Comparison of ENCODE assay signal across 8 mouse cellular contexts in the genomic region with DNA sequence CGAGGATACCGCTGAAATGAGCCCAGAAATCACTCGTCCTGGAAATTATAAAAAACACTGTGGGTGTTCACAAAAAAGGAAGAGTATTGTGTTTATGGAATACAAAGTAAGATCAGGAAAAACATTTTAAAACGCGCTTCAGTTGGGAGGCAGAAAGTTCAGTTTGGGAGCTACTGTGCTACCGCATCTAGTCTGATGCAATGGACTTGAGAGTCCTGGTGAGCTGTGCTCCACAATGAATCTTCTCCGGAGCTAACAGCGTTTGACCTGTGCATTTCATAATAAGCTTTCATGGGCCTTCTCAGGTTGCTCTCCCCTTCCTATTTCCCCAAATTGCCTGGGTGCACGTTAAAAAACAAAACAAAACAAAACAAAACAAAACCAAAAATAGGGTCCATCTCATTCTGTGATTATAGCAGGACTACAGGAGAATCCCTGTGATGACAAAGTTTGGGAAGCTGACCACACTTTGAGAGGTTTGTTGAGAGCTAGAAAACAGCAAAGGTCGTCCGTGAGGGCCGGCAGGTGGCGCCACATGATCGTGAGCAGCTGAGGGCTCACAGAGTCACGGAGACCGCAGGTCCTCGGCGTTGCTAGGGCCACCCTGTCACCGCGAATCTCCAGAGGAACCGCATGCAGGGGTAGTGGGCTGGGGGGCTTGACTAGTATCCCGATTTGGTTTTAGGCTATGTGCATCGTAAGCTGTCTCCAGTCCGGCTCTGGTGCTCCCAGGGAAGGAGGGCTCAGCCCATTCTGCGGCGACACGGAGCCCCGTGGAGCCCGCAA. TPM values are rescaled to one million over a fixed set of nuclear protein-coding genes. Genes with fewer than 3 reads are reported as not detected.
A peak's percentile ranks its signal among the peaks of the same experiment; 100 is the strongest.
DNase-seq lines count a peak whose midpoint lies in the region; ATAC-seq and TF ChIP-seq lines count a peak whose summit lies in the region.

No protein-coding gene starts in this region.

- no peaks in the 10 kb centered on the region for H3K9me3 ChIP-seq in embryonic facial prominence, embryonic 11.5 days (replicated peaks; ENCODE audit: control insufficient read depth, low read length)
- no peaks in the 10 kb centered on the region for H3K9me3 ChIP-seq in limb, embryonic 14.5 days (ENCODE audit: control insufficient read depth, low read length)
- H3K9me3 ChIP-seq in midbrain, embryonic 16.5 days (replicated peaks; ENCODE audit: control insufficient read depth, low read length, poor library complexity, severe bottlenecking), result no peaks in the 10 kb centered on the region

- H3K27me3 ChIP-seq in embryonic facial prominence, embryonic 11.5 days (ENCODE audit: control insufficient read depth, insufficient read depth, low read length), result peaks cover 2% of the 10 kb centered on the region; the same call in 1 of the 2 replicates
- H3K27me3 ChIP-seq in limb, embryonic 14.5 days (ENCODE audit: control insufficient read depth, insufficient read depth, low read length), result peaks cover 31% of the 10 kb centered on the region
- H3K27me3 ChIP-seq in midbrain, embryonic 16.5 days (ENCODE audit: control insufficient read depth, insufficient read depth, low read depth, low read length), result peaks cover 2% of the 10 kb centered on the region; the same call in 1 of the 2 replicates
- peaks cover 8% of the 10 kb centered on the region for H3K27me3 ChIP-seq in spleen, adult 2 months (ENCODE audit: control insufficient read depth, insufficient read depth, low read length)

- H3K36me3 ChIP-seq in embryonic facial prominence, embryonic 11.5 days (replicated peaks; ENCODE audit: control insufficient read depth, insufficient read depth, low read depth, low read length), result no peaks in the 10 kb centered on the region
- H3K36me3 ChIP-seq in limb, embryonic 14.5 days (ENCODE audit: control insufficient read depth, insufficient read depth, low read length), result no peaks in the 10 kb centered on the region
- H3K36me3 ChIP-seq in midbrain, embryonic 16.5 days (ENCODE audit: control insufficient read depth, insufficient read depth, low read length), result no peaks in the 10 kb centered on the region
- no peaks in the 10 kb centered on the region for H3K36me3 ChIP-seq in spleen, adult 2 months (ENCODE audit: control insufficient read depth, insufficient read depth, low read length)

- 18% methylated on average over 29 of the region's 29 CpGs for WGBS in embryonic facial prominence, embryonic 11.5 days
- WGBS in limb, embryonic 14.5 days, result 17% methylated on average over 29 of the region's 29 CpGs
- WGBS in midbrain, embryonic 16.5 days, result 20% methylated on average over 29 of the region's 29 CpGs
- 20% methylated on average over 29 of the region's 29 CpGs for WGBS in spleen, adult 2 months

- no peaks in the 10 kb centered on the region for H3K4me1 ChIP-seq in embryonic facial prominence, embryonic 11.5 days (ENCODE audit: control insufficient read depth, insufficient read depth, low read length)
- H3K4me1 ChIP-seq in limb, embryonic 14.5 days (ENCODE audit: control insufficient read depth, insufficient read depth, low read length), result peaks cover 22% of the 10 kb centered on the region
- H3K4me1 ChIP-seq in midbrain, embryonic 16.5 days (ENCODE audit: control insufficient read depth, insufficient read depth, low read length), result peaks cover 20% of the 10 kb centered on the region
- H3K4me1 ChIP-seq in spleen, adult 2 months (ENCODE audit: control insufficient read depth, insufficient read depth, insufficient read length), result peaks cover 6% of the 10 kb centered on the region

- no peak overlapping the region for H3K9ac ChIP-seq in embryonic facial prominence, embryonic 11.5 days (replicated peaks; ENCODE audit: low read length)
- no peak overlapping the region for H3K9ac ChIP-seq in limb, embryonic 14.5 days (ENCODE audit: low read depth, low read length, severe bottlenecking)
- H3K9ac ChIP-seq in midbrain, embryonic 16.5 days (ENCODE audit: low read depth, low read length), result no peak overlapping the region

- ATAC-seq in embryonic facial prominence, embryonic 11.5 days (replicated peaks; ENCODE audit: insufficient number of reproducible peaks, low FRiP score, low TSS enrichment, low read depth), result peak; percentile 68
- peak; percentile 60 for ATAC-seq in limb, embryonic 14.5 days (ENCODE audit: low FRiP score, low read depth)
- ATAC-seq in midbrain, embryonic 16.5 days, result peak; percentile 79

- H3K27ac ChIP-seq in embryonic facial prominence, embryonic 11.5 days (replicated peaks; ENCODE audit: low read depth, low read length), result no peak overlapping the region
- H3K27ac ChIP-seq in limb, embryonic 14.5 days (replicated peaks; ENCODE audit: low read depth, low read length), result no peak overlapping the region
- peak overlapping the region; percentile 72 for H3K27ac ChIP-seq in midbrain, embryonic 16.5 days (ENCODE audit: low read length)
- peak overlapping the region; percentile 69 for H3K27ac ChIP-seq in spleen, adult 2 months (ENCODE audit: insufficient read depth, low read length)

- H3K4me2 ChIP-seq in embryonic facial prominence, embryonic 11.5 days (ENCODE audit: low read depth, low read length), result peak overlapping the region; percentile 98
- H3K4me2 ChIP-seq in limb, embryonic 14.5 days (replicated peaks; ENCODE audit: low read depth, low read length, severe bottlenecking), result peak overlapping the region; percentile 100
- peak overlapping the region; percentile 95 for H3K4me2 ChIP-seq in midbrain, embryonic 16.5 days (ENCODE audit: low read length)

- DNase-seq in cerebellum, adult 11 months, result peak; percentile 87
- DNase-seq in cerebellum, adult 11-12 months, result no peak
- DNase-seq in embryonic facial prominence, embryonic 11.5 days (ENCODE audit: low spot score), result peak; percentile 89
- DNase-seq in heart, adult 18-20 months, result peak; percentile 86 to 92
- DNase-seq in kidney, adult 9 months, result peak; percentile 93
- DNase-seq in limb, embryonic 14.5 days (ENCODE audit: low spot score), result peak; percentile 80
- peak; percentile 78 to 82 for DNase-seq in spleen, adult 2 months (ENCODE audit: low read depth in 1 of 2, low spot score in 2 of 2)

- no peak for TF ChIP-seq POLR2A in limb, embryonic 14.5 days (IDR thresholded peaks at IDR 0.05; ENCODE audit: borderline replicate concordance, extremely low read depth, insufficient read depth, insufficient read length)
- TF ChIP-seq POLR2A in spleen, adult 2 months (IDR thresholded peaks at IDR 0.05; ENCODE audit: low read depth, low read length), result no peak

- peak overlapping the region; percentile 78 for H3K4me3 ChIP-seq in embryonic facial prominence, embryonic 11.5 days (ENCODE audit: low read depth, low read length)
- peak overlapping the region; percentile 86 for H3K4me3 ChIP-seq in limb, embryonic 14.5 days (replicated peaks; ENCODE audit: low read length)
- peak overlapping the region; percentile 86 for H3K4me3 ChIP-seq in midbrain, embryonic 16.5 days (ENCODE audit: low read depth, low read length)
- H3K4me3 ChIP-seq in spleen, adult 2 months (ENCODE audit: extremely low read depth, insufficient read depth, insufficient read length), result peak overlapping the region; percentile 94

- TF ChIP-seq CTCF in spleen, adult 2 months (IDR thresholded peaks at IDR 0.05; ENCODE audit: extremely low read depth, insufficient read depth, insufficient read length, insufficient replicate concordance), result peak; percentile 95

RNA-seq across cellular contexts. Expression of gene Cnnm2, which starts 0.8 kb away (rescaled TPM):
- polyA plus RNA-seq in embryonic facial prominence, embryonic 11.5 days (2014; fragmentation: Nextera tagmentation; extraction: Ambion mirVana), result 3.6 and 3.8 TPM in 2 replicates
- total RNA-seq in heart, adult 18-20 months (2021), result 1 to 10 TPM; 5.7 to 6.7 TPM
- 6.7 and 9.8 TPM in 2 replicates for polyA plus RNA-seq in limb, embryonic 14.5 days (2012; rRNA removed)
- 4.8 TPM in 2 replicates for polyA plus RNA-seq in limb, embryonic 14.5 days (2014; fragmentation: Nextera tagmentation; extraction: Ambion mirVana)
- polyA plus RNA-seq in midbrain, embryonic 16.5 days (2015; fragmentation: Nextera tagmentation; extraction: Ambion mirVana), result 6.8 and 7.0 TPM in 2 replicates
- 5.5 and 7.7 TPM in 2 replicates for polyA plus RNA-seq in spleen, adult 2 months (2012; rRNA removed)

RNA-seq across cellular contexts. Expression of gene As3mt, which starts 53.3 kb away (rescaled TPM):
- polyA plus RNA-seq in embryonic facial prominence, embryonic 11.5 days (2014; fragmentation: Nextera tagmentation; extraction: Ambion mirVana), result 29.3 and 34.6 TPM in 2 replicates
- 10 to 100 TPM; 90.6 to 94.2 TPM for total RNA-seq in heart, adult 18-20 months (2021)
- polyA plus RNA-seq in limb, embryonic 14.5 days (2012; rRNA removed), result 13.1 and 16.2 TPM in 2 replicates
- 26.8 and 28.2 TPM in 2 replicates for polyA plus RNA-seq in limb, embryonic 14.5 days (2014; fragmentation: Nextera tagmentation; extraction: Ambion mirVana)
- 35.6 and 38.1 TPM in 2 replicates for polyA plus RNA-seq in midbrain, embryonic 16.5 days (2015; fragmentation: Nextera tagmentation; extraction: Ambion mirVana)
- 5.6 and 6.0 TPM in 2 replicates for polyA plus RNA-seq in spleen, adult 2 months (2012; rRNA removed)

Comparison
In these comparisons a context has a peak if more than half of its experiments do, and no peak if none do; other contexts are left out.
1. H3K27ac ChIP-seq: peak in midbrain, embryonic 16.5 days (single experiment) and spleen, adult 2 months (single experiment); none in embryonic facial prominence, embryonic 11.5 days (single experiment) and limb, embryonic 14.5 days (single experiment).
2. Peak in every context shown above with its lines, with median percentiles within 50 percentile points of each other: ATAC-seq, H3K4me2 ChIP-seq and H3K4me3 ChIP-seq.